Mouse (Mus musculus) neural tube, embryonic 11.5 days (tissue): Measurements from ENCODE around the gene Adamts1. TPM values are rescaled to one million over a fixed set of nuclear protein-coding genes. Genes with fewer than 3 reads are reported as not detected.

Experiments used
- ATAC-seq: fragments of 200-750 bp; cut with Nextera tagmentation; 2 replicates; pipeline ENCODE4 v1.8.0; 2017; ENCODE audit warnings: moderate number of reproducible peaks, mild to moderate bottlenecking, moderate TSS enrichment, moderate library complexity; ENCODE audit not compliant: insufficient read depth, low FRiP score, low TSS enrichment
- DNase-seq: peaks from one replicate; pipeline ENCODE4 v3.0.0-alpha.2; 2015; ENCODE audit warnings: low spot score
- H3K27ac ChIP-seq: fragments of 300-500 bp; sonication (generic); 2 replicates; pipeline ENCODE4 v1.5.1; 2014; ENCODE audit warnings: low read depth, mild to moderate bottlenecking, low read length
- H3K27me3 ChIP-seq: fragments of 300-500 bp; sonication (generic); 2 replicates; pipeline ENCODE4 v1.6.1; 2014; ENCODE audit warnings: mild to moderate bottlenecking, low read length, mixed read lengths; ENCODE audit not compliant: control insufficient read depth, insufficient read depth
- H3K36me3 ChIP-seq: fragments of 300-500 bp; sonication (generic); 2 replicates; pipeline ENCODE4 v1.6.1; 2014; ENCODE audit warnings: mild to moderate bottlenecking, low read length, moderate library complexity, mixed read lengths; ENCODE audit not compliant: control insufficient read depth, insufficient read depth
- H3K4me1 ChIP-seq: fragments of 300-500 bp; sonication (generic); 2 replicates; pipeline ENCODE4 v1.6.1; 2014; ENCODE audit warnings: low read length, mixed read lengths; ENCODE audit not compliant: control insufficient read depth, insufficient read depth
- H3K4me2 ChIP-seq: fragments of 300-500 bp; sonication (generic); 2 replicates; pipeline ENCODE4 v1.6.1; 2014; ENCODE audit warnings: low read depth, mild to moderate bottlenecking, moderate library complexity
- H3K4me3 ChIP-seq: fragments of 300-500 bp; sonication (generic); 2 replicates; pipeline ENCODE4 v1.5.1; 2014; ENCODE audit warnings: low read depth, low read length
- H3K9ac ChIP-seq: fragments of 300-500 bp; sonication (generic); 2 replicates; pipeline ENCODE4 v1.6.1; 2014; ENCODE audit warnings: mild to moderate bottlenecking, low read length
- H3K9me3 ChIP-seq: fragments of 300-500 bp; sonication (generic); 2 replicates; pipeline ENCODE4 v1.6.1; 2016; ENCODE audit warnings: low read length; ENCODE audit not compliant: control insufficient read depth
- WGBS: fragments of 180-500 bp; shearing (Covaris S2); extraction: QIAGEN DNeasy Blood & Tissue Kit; methylation state at CpG from one replicate; pipeline ENCODE4 v1.1.7; 2014; 5-methylcytosine and 5-hydroxymethylcytosine counted together
- polyA plus RNA-seq: library from polyadenylated mRNA; unstranded; fragments of >200 nt; fragmentation: Nextera tagmentation; extraction: Ambion mirVana; gene quantifications from 2 replicates; pipeline ENCODE4 v1.2.1, GENCODE M21; 2014

Gene Adamts1
- polyA plus RNA-seq = 13.9 and 14.2 TPM in 2 replicates

DNA sequence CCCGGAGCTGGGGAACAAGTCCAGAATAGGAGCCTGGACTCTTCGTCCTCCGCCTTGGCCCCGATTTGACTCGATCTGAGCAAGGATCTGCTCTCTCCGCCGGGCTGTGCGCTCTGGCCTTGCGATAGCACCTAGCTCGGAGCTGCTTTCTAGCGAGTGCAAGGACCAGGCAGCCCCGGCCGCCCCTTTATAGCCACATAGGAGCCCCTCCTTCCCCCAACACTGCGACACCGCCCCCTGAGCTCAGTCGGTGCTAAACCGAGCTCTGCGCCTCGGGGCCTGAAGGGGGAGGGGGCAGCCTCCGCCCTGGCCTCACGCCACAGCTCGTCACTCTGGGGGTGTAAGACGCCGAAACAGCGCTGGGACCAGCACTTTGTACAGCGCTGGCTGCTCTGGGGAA lies at the start of gene Adamts1:
Gene Adamts1, minus strand, starts transcription at position 160 of the 400 bp plus-strand sequence.
- peak; percentile 73 for ATAC-seq
- H3K4me2 ChIP-seq = peak within 1 kb of the TSS; percentile 97
- peak within 1 kb of the TSS; percentile 81 for H3K9ac ChIP-seq
- H3K27me3 ChIP-seq = no peaks in the 10 kb centered on the region
- DNase-seq = peak; percentile 88
- 0% methylated on average over 26 of the region's 26 CpGs for WGBS
- peak within 1 kb of the TSS; percentile 67 for H3K4me3 ChIP-seq
- H3K27ac ChIP-seq = peak within 1 kb of the TSS; percentile 74
- no peaks in the 10 kb centered on the region for H3K9me3 ChIP-seq
- no peaks in the 10 kb centered on the region for H3K4me1 ChIP-seq
- H3K36me3 ChIP-seq = no peaks in the 10 kb centered on the region

- 77% methylated on average over 3 of the region's 3 CpGs for WGBS
- Histone ChIP-seq H3K4me1 (no peaks in the 10 kb centered on the region), H3K27me3 (no peaks in the 10 kb centered on the region), H3K9me3 (no peaks in the 10 kb centered on the region), H3K4me2 (no peak overlapping the region), H3K27ac (no peak overlapping the region), H3K4me3 (no peak overlapping the region), H3K36me3 (no peaks in the 10 kb centered on the region), H3K9ac (no peak overlapping the region)
- DNase-seq (no peak), ATAC-seq (no peak)
These were observed 24.2 kb upstream of the Adamts1 start for GRCm38 (mm10) chr16:85827066-85827465.

DNA sequence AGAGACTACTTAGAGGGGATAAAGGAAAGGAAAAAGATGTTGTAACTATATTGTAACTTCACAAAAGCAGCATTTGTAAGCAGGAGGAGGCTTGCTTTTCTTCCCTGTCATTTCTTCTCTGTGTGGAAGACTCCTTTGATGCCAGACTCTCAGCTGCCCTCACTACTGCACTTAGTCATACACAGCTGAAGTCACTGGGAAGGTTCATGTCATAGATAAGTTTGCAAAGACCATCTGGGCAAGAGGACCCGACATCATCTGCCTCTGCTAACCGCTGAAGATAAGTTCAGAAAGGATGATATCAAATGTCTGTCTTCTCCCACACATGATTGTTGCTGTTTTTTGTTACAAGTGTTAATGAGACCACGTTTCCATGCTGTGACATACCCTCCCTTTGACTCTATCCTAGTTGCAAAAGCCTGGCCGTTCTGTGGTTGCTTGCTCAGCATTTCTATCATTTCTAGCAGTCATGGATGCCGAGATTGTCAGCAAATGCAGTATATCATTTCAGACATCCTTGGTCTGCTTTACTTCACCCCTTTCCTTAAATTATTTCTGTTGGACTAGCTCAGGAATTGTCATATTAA lies 19.5 kb upstream of the Adamts1 start:
- Histone ChIP-seq H3K4me2 (no peak overlapping the region), H3K36me3 (no peaks in the 10 kb centered on the region), H3K9me3 (no peaks in the 10 kb centered on the region), H3K9ac (no peak overlapping the region), H3K4me1 (no peaks in the 10 kb centered on the region), H3K4me3 (no peak overlapping the region), H3K27ac (no peak overlapping the region), H3K27me3 (no peaks in the 10 kb centered on the region)
- ATAC-seq (no peak), DNase-seq (no peak)
- WGBS = 83% methylated on average over 5 of the region's 5 CpGs

- no peaks in the 10 kb centered on the region for H3K9me3 ChIP-seq
- WGBS = 62% methylated on average over 5 of the region's 5 CpGs
- no peaks in the 10 kb centered on the region for H3K36me3 ChIP-seq
- no peak for DNase-seq
- H3K4me3 ChIP-seq = no peak overlapping the region
- H3K4me2 ChIP-seq = no peak overlapping the region
- no peaks in the 10 kb centered on the region for H3K27me3 ChIP-seq
- H3K4me1 ChIP-seq = no peaks in the 10 kb centered on the region
- H3K9ac ChIP-seq = no peak overlapping the region
- peak; percentile 40; the same call in 1 of the 2 replicates for ATAC-seq
- H3K27ac ChIP-seq = no peak overlapping the region
These were observed 17.0 kb upstream of the Adamts1 start for GRCm38 (mm10) chr16:85819808-85820458.

GRCm38 (mm10) chr16:85814116-85814515 lies 11.2 kb upstream of the Adamts1 start:
- H3K4me2 ChIP-seq = no peak overlapping the region
- H3K4me1 ChIP-seq = no peaks in the 10 kb centered on the region
- ATAC-seq (no peak), DNase-seq (no peak)
- H3K27ac ChIP-seq = no peak overlapping the region
- WGBS = 91% methylated on average over 2 of the region's 2 CpGs
- no peaks in the 10 kb centered on the region for H3K9me3 ChIP-seq
- no peak overlapping the region for H3K4me3 ChIP-seq
- H3K36me3 ChIP-seq = no peaks in the 10 kb centered on the region
- H3K9ac ChIP-seq = no peak overlapping the region
- no peaks in the 10 kb centered on the region for H3K27me3 ChIP-seq

DNA sequence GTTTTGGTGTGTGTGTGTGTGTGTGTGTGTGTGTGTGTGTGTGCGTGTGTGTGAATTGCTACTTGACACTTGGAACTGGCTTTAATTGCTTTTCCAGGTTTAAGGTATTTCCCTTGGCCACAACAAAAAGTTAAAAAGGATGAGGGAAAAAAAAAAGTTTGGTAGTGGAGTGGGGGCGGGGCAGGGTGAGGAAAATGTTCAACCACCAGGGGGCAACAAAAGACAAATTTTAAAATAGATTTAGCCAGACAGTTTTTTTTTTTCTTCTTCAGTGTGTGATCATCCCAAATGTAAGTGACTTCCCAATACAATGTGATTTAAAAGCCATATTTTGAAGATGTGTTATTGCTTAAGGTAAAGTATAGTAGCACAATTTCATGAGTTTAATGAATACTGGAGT lies 4.7 kb upstream of the Adamts1 start:
- no peak overlapping the region for H3K4me2 ChIP-seq
- H3K9me3 ChIP-seq = no peaks in the 10 kb centered on the region
- no peak overlapping the region for H3K4me3 ChIP-seq
- no peak overlapping the region for H3K27ac ChIP-seq
- no peaks in the 10 kb centered on the region for H3K27me3 ChIP-seq
- H3K36me3 ChIP-seq = no peaks in the 10 kb centered on the region
- ATAC-seq = no peak
- no peaks in the 10 kb centered on the region for H3K4me1 ChIP-seq
- H3K9ac ChIP-seq = no peak overlapping the region
- DNase-seq = peak; percentile 60
- 11% methylated on average over 2 of the region's 2 CpGs for WGBS

GRCm38 (mm10) chr16:85807072-85807471 lies 4.2 kb upstream of the Adamts1 start:
- H3K9me3 ChIP-seq = no peaks in the 10 kb centered on the region
- DNase-seq = peak; percentile 48
- H3K4me2 ChIP-seq = no peak overlapping the region
- H3K36me3 ChIP-seq = no peaks in the 10 kb centered on the region
- no peak overlapping the region for H3K4me3 ChIP-seq
- no peaks in the 10 kb centered on the region for H3K27me3 ChIP-seq
- H3K27ac ChIP-seq = no peak overlapping the region
- no peak overlapping the region for H3K9ac ChIP-seq
- ATAC-seq = no peak
- H3K4me1 ChIP-seq = no peaks in the 10 kb centered on the region
- 23% methylated on average over 3 of the region's 3 CpGs for WGBS

- 89% methylated on average over 2 of the region's 2 CpGs for WGBS
- no peaks in the 10 kb centered on the region for H3K36me3 ChIP-seq
- no peak overlapping the region for H3K4me2 ChIP-seq
- DNase-seq (no peak), ATAC-seq (no peak)
- H3K27me3 ChIP-seq = no peaks in the 10 kb centered on the region
- H3K9ac ChIP-seq = no peak overlapping the region
- no peak overlapping the region for H3K4me3 ChIP-seq
- H3K27ac ChIP-seq = no peak overlapping the region
- H3K4me1 ChIP-seq = no peaks in the 10 kb centered on the region
- no peaks in the 10 kb centered on the region for H3K9me3 ChIP-seq
These were observed 2.7 kb upstream of the Adamts1 start for GRCm38 (mm10) chr16:85805581-85805980.
